Mouse (Mus musculus) liver, embryonic 16.5 days (tissue): ENCODE measurements around the gene Tmem130. TPM values are rescaled to one million over a fixed set of nuclear protein-coding genes. Genes with fewer than 3 reads are reported as not detected.
A peak's percentile ranks its signal among the peaks of the same experiment; 100 is the strongest.
"Not testable (repeated sequence)": the region's sequence is repeated elsewhere in the genome, so short reads cannot be mapped to it uniquely, and the experiment has no call there.

ENCODE experiments used
- ATAC-seq: fragments of 200-750 bp; cut with Nextera tagmentation; 2 replicates; pipeline ENCODE4 v1.8.0; 2017; ENCODE audit warnings: low read depth, mild to moderate bottlenecking, moderate number of reproducible peaks, moderate library complexity
- H3K27ac ChIP-seq: fragments of 300-500 bp; sonication (generic); 2 replicates; pipeline ENCODE4 v1.5.1; 2014; ENCODE audit warnings: mild to moderate bottlenecking, low read length
- H3K27me3 ChIP-seq: fragments of 300-500 bp; sonication (generic); 2 replicates; pipeline ENCODE4 v1.6.1; 2014; ENCODE audit warnings: low read depth, low read length, mixed read lengths; ENCODE audit not compliant: control insufficient read depth, insufficient read depth
- H3K36me3 ChIP-seq: fragments of 300-500 bp; sonication (generic); 2 replicates; pipeline ENCODE4 v1.6.1; 2014; ENCODE audit warnings: mild to moderate bottlenecking; ENCODE audit not compliant: control insufficient read depth, insufficient read depth
- H3K4me1 ChIP-seq: fragments of 300-500 bp; sonication (generic); 2 replicates; pipeline ENCODE4 v1.6.1; 2014; ENCODE audit warnings: low read depth, low read length, mixed read lengths; ENCODE audit not compliant: control insufficient read depth
- H3K4me2 ChIP-seq: fragments of 300-500 bp; sonication (generic); 2 replicates; pipeline ENCODE4 v1.6.1; 2014; ENCODE audit warnings: low read depth, low read length, mixed read lengths
- H3K4me3 ChIP-seq: fragments of 300-500 bp; sonication (generic); 2 replicates; pipeline ENCODE4 v1.5.1; 2014; ENCODE audit warnings: low read depth, mild to moderate bottlenecking, low read length
- H3K9ac ChIP-seq: fragments of 300-500 bp; sonication (generic); 2 replicates; pipeline ENCODE4 v1.6.1; 2014; ENCODE audit warnings: low read depth, low read length
- H3K9me3 ChIP-seq: fragments of 300-500 bp; sonication (generic); replicated peaks from 2 replicates; pipeline ENCODE4 v1.6.1; 2016; ENCODE audit warnings: low read length; ENCODE audit not compliant: control insufficient read depth
- WGBS: fragments of 180-500 bp; shearing (Covaris S2); extraction: QIAGEN DNeasy Blood & Tissue Kit; methylation state at CpG from one replicate; pipeline ENCODE4 v1.1.7; 2014; ENCODE audit not compliant: insufficient replicate concordance; 5-methylcytosine and 5-hydroxymethylcytosine counted together
- polyA plus RNA-seq: library from polyadenylated mRNA; unstranded; fragments of >200 nt; fragmentation: Nextera tagmentation; extraction: Ambion mirVana; gene quantifications from 2 replicates; pipeline ENCODE4 v1.2.1, GENCODE M21; 2015

Gene Tmem130
- polyA plus RNA-seq, 1 experiment from 2014 or later = 0.28 TPM

GRCm38 (mm10) chr5:144773231-144773630 is 11.6 kb upstream of the Tmem130 start:
- Histone ChIP-seq H3K4me2 (no peak overlapping the region), H3K9me3 (no peaks in the 10 kb centered on the region), H3K36me3 (peaks cover 11% of the 10 kb centered on the region), H3K27ac (no peak overlapping the region), H3K4me3 (no peak overlapping the region), H3K27me3 (no peaks in the 10 kb centered on the region), H3K9ac (no peak overlapping the region), H3K4me1 (peaks cover 9% of the 10 kb centered on the region)
- WGBS = 79% methylated on average over 6 of the region's 6 CpGs
- no peak for ATAC-seq

GRCm38 (mm10) chr5:144769067-144769482 is 7.5 kb upstream of the Tmem130 start:
- Histone ChIP-seq H3K4me1 (peaks cover 9% of the 10 kb centered on the region), H3K27me3 (no peaks in the 10 kb centered on the region), H3K4me2 (peak overlapping the region; percentile 77), H3K36me3 (0 out of 2 replicates have a peak, but pooled peaks cover 3% of the 10 kb centered on the region), H3K4me3 (peak overlapping the region; percentile 76), H3K9me3 (no peaks in the 10 kb centered on the region), H3K9ac (peak overlapping the region; percentile 77), H3K27ac (peak overlapping the region; percentile 83; the same call in 1 of the 2 replicates)
- ATAC-seq = no peak
- 10% methylated on average over 8 of the region's 8 CpGs for WGBS

- no peaks in the 10 kb centered on the region for H3K27me3 ChIP-seq
- peak; percentile 89 for ATAC-seq
- H3K4me3 ChIP-seq = peak overlapping the region; percentile 76
- H3K9ac ChIP-seq = peak overlapping the region; percentile 77
- peaks cover 9% of the 10 kb centered on the region for H3K4me1 ChIP-seq
- H3K27ac ChIP-seq = peak overlapping the region; percentile 83
- H3K9me3 ChIP-seq = no peaks in the 10 kb centered on the region
- H3K36me3 ChIP-seq = 0 out of 2 replicates have a peak, but pooled peaks cover 3% of the 10 kb centered on the region
- H3K4me2 ChIP-seq = peak overlapping the region; percentile 77
- WGBS = under 1% methylated on average over 92 of the region's 92 CpGs
These were observed 6.6 kb upstream of the Tmem130 start for GRCm38 (mm10) chr5:144767911-144768841.

GRCm38 (mm10) chr5:144767106-144767798 is 5.6 kb upstream of the Tmem130 start, which contains the start of gene Trrap:
Gene Trrap, plus strand, starts transcription at chr5:144767732.
- H3K4me3 ChIP-seq = peak within 1 kb of the TSS; percentile 76
- not testable (repeated sequence) for H3K4me1 ChIP-seq, H3K36me3 ChIP-seq, H3K27me3 ChIP-seq, H3K9me3 ChIP-seq, ATAC-seq
- 70% methylated on average over 11 of the region's 15 CpGs for WGBS
- peak within 1 kb of the TSS; percentile 83 for H3K27ac ChIP-seq
- peak within 1 kb of the TSS; percentile 77 for H3K9ac ChIP-seq
- H3K4me2 ChIP-seq = peak within 1 kb of the TSS; percentile 77

GRCm38 (mm10) chr5:144766646-144767045 is 5.0 kb upstream of the Tmem130 start:
- H3K9ac ChIP-seq = no peak overlapping the region
- H3K4me3 ChIP-seq = no peak overlapping the region
- H3K27me3 ChIP-seq = peaks cover 12% of the 10 kb centered on the region
- H3K9me3 ChIP-seq = no peaks in the 10 kb centered on the region
- 0 out of 2 replicates have a peak, but pooled peaks cover 3% of the 10 kb centered on the region for H3K36me3 ChIP-seq
- ATAC-seq = no peak
- no peak overlapping the region for H3K27ac ChIP-seq
- WGBS = 65% methylated on average over 11 of the region's 11 CpGs
- no peak overlapping the region for H3K4me2 ChIP-seq
- peaks cover 9% of the 10 kb centered on the region for H3K4me1 ChIP-seq

- H3K4me3 ChIP-seq = no peak overlapping the region
- WGBS = 38% methylated on average over 7 of the region's 7 CpGs
- no peak overlapping the region for H3K9ac ChIP-seq
- H3K4me1 ChIP-seq = peaks cover 9% of the 10 kb centered on the region
- H3K9me3 ChIP-seq = no peaks in the 10 kb centered on the region
- ATAC-seq = no peak
- H3K4me2 ChIP-seq = no peak overlapping the region
- no peak overlapping the region for H3K27ac ChIP-seq
- H3K36me3 ChIP-seq = no peaks in the 10 kb centered on the region
- H3K27me3 ChIP-seq = peaks cover 18% of the 10 kb centered on the region
These were observed 4.4 kb upstream of the Tmem130 start for GRCm38 (mm10) chr5:144766026-144766425.

- WGBS = 25% methylated on average over 8 of the region's 8 CpGs
- Histone ChIP-seq H3K27me3 (peaks cover 22% of the 10 kb centered on the region), H3K4me1 (no peaks in the 10 kb centered on the region; the same call in 1 of the 2 replicates), H3K27ac (no peak overlapping the region), H3K4me2 (no peak overlapping the region), H3K9me3 (no peaks in the 10 kb centered on the region), H3K9ac (no peak overlapping the region), H3K4me3 (no peak overlapping the region), H3K36me3 (no peaks in the 10 kb centered on the region)
- no peak for ATAC-seq
These were observed 3.2 kb downstream of the Tmem130 start for GRCm38 (mm10) chr5:144758422-144758821.

- Histone ChIP-seq H3K27me3 (peaks cover 18% of the 10 kb centered on the region), H3K4me3 (no peak overlapping the region), H3K9me3 (no peaks in the 10 kb centered on the region), H3K9ac (no peak overlapping the region), H3K4me1 (no peaks in the 10 kb centered on the region; the same call in 1 of the 2 replicates), H3K4me2 (no peak overlapping the region), H3K27ac (no peak overlapping the region), H3K36me3 (no peaks in the 10 kb centered on the region)
- no peak for ATAC-seq
- 78% methylated on average over 9 of the region's 9 CpGs for WGBS
These were observed 4.2 kb downstream of the Tmem130 start for GRCm38 (mm10) chr5:144757402-144757801.
